Mouse (Mus musculus): ENCODE measurements around the gene Smg6.

GRCm38 (mm10) chr11:75132278-75132677 lies 206.7 kb downstream of the Smg6 start:
- TF ChIP-seq CTCF (IDR thresholded peaks at IDR 0.05; ENCODE audit: extremely low read depth, insufficient read length, insufficient replicate concordance, low read depth, low read length) (no peak), POLR2A (IDR thresholded peaks at IDR 0.05; ENCODE audit: low read depth, low read length) (no peak)
